Comparison of ENCODE assay signal across 29 mouse cellular contexts in the genomic region with DNA sequence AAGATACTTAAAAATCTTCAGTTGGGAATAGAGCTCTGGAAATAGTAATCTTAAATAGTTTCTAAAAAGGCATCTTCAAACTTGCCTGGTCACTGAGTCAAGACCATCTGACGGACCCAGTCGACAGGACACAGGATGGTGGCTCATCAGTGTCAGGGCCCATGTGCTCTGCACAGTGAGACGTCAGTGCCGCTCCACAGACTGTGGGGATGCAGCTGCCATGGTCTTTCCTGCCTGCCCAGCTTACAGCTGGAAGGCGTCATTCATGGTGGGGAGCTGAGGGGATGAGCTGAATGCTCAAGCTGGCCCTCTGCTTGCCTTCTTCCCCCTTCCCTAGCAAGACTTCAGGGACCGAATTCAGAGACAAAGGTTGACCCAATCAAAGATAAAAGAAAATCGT. TPM values are rescaled to one million over a fixed set of nuclear protein-coding genes. Genes with fewer than 3 reads are reported as not detected.
A peak's percentile ranks its signal among the peaks of the same experiment; 100 is the strongest.
DNase-seq lines count a peak whose midpoint lies in the region; ATAC-seq and TF ChIP-seq lines count a peak whose summit lies in the region.
"Had no signal": no experiment of that assay in that cellular context is flagged by ENCODE, and none has a peak within 500 bp of the region (broad histone marks: within the 10 kb centered on the region; RNA-seq: fewer than 3 reads in every experiment).

No protein-coding gene starts in this region.

- TF ChIP-seq POLR2A in limb, embryonic 14.5 days (IDR thresholded peaks at IDR 0.05; ENCODE audit: borderline replicate concordance, extremely low read depth, insufficient read depth, insufficient read length): no peak
- TF ChIP-seq POLR2A in myocyte (IDR thresholded peaks at IDR 0.05; ENCODE audit: insufficient read length, low read depth): no peak

- no peaks in the 10 kb centered on the region for H3K79me2 ChIP-seq in myocyte (ENCODE audit: control insufficient read depth, insufficient read depth)

- peak; percentile 27; the same call in 1 of the 2 replicates for ATAC-seq in limb, embryonic 14.5 days (ENCODE audit: low FRiP score, low read depth)
- ATAC-seq: forebrain, postnatal 0 days; intestine, embryonic 15.5 days; midbrain, embryonic 15.5 days had no signal

- H3K4me1 ChIP-seq in limb, embryonic 14.5 days (ENCODE audit: control insufficient read depth, insufficient read depth, low read length): peaks cover 12% of the 10 kb centered on the region
- no peaks in the 10 kb centered on the region for H3K4me1 ChIP-seq in limb, embryonic 10.5 days
- H3K4me1 ChIP-seq: intestine, embryonic 15.5 days; midbrain, embryonic 10.5 days; stomach, embryonic 15.5 days had no signal

- H3K9me3 ChIP-seq in limb, embryonic 14.5 days (ENCODE audit: control insufficient read depth, low read length): no peaks in the 10 kb centered on the region
- no peaks in the 10 kb centered on the region for H3K9me3 ChIP-seq in limb, embryonic 10.5 days (replicated peaks)
- H3K9me3 ChIP-seq: embryonic facial prominence, embryonic 15.5 days; forebrain, embryonic 12.5 days; intestine, embryonic 15.5 days; midbrain, embryonic 10.5 days; midbrain, embryonic 15.5 days; stomach, embryonic 15.5 days had no signal

- intact Hi-C loops in gastrocnemius, adult 2 months (cut with DNase I): no loop called here

- H3K27me3 ChIP-seq in limb, embryonic 14.5 days (ENCODE audit: control insufficient read depth, insufficient read depth, low read length): no peaks in the 10 kb centered on the region
- H3K27me3 ChIP-seq in limb, embryonic 10.5 days (ENCODE audit: low read depth, poor library complexity, severe bottlenecking): no peaks in the 10 kb centered on the region
- H3K27me3 ChIP-seq in myocyte (ENCODE audit: control insufficient read depth, insufficient read depth, insufficient read length): no peaks in the 10 kb centered on the region
- H3K27me3 ChIP-seq: embryonic facial prominence, embryonic 15.5 days; forebrain, embryonic 12.5 days; intestine, embryonic 15.5 days; midbrain, embryonic 15.5 days; stomach, embryonic 15.5 days had no signal

- no peak overlapping the region for H3K9ac ChIP-seq in limb, embryonic 14.5 days (ENCODE audit: low read depth, low read length, severe bottlenecking)
- H3K9ac ChIP-seq: embryonic facial prominence, embryonic 15.5 days; forebrain, embryonic 12.5 days; forebrain, postnatal 0 days; hindbrain, embryonic 14.5 days; intestine, embryonic 15.5 days; liver, embryonic 14.5 days; midbrain, embryonic 15.5 days; stomach, embryonic 15.5 days had no signal

- DNase-seq in gastrocnemius, adult 2 months: no peak
- no peak for DNase-seq in gastrocnemius, postnatal 10 days
- DNase-seq in kidney, postnatal 10 days: peak; percentile 44
- DNase-seq in kidney, postnatal 14 days: no peak
- no peak for DNase-seq in limb, embryonic 14.5 days (ENCODE audit: low spot score)
- DNase-seq in limb, embryonic 10.5 days (ENCODE audit: low spot score): no peak
- no peak for DNase-seq in thymus, postnatal 36 days
- DNase-seq: adrenal gland, postnatal 25 days; B cell, adult 2 months; forebrain, postnatal 0 days; gastrocnemius, postnatal 25 days; heart, adult 11 months; heart, postnatal 4 days; kidney, adult 9 months; kidney, postnatal 36 days; layer of hippocampus, adult 9-11 months; liver; lung, adult 2 months; right cerebral cortex, postnatal 25 days had no signal

- WGBS in limb, embryonic 14.5 days: 81% methylated on average over 7 of the region's 7 CpGs
- WGBS in limb, embryonic 10.5 days: 90% methylated on average over 7 of the region's 7 CpGs

- H3ac ChIP-seq in myocyte (ENCODE audit: control insufficient read depth, insufficient read length): no peak overlapping the region

- peaks cover 98% of the 10 kb centered on the region for H3K36me3 ChIP-seq in limb, embryonic 14.5 days (ENCODE audit: control insufficient read depth, insufficient read depth, low read length)
- peaks cover 99% of the 10 kb centered on the region for H3K36me3 ChIP-seq in limb, embryonic 10.5 days
- H3K36me3 ChIP-seq in myocyte (ENCODE audit: control insufficient read depth, insufficient read depth): peaks cover 53% of the 10 kb centered on the region

- H3K27ac ChIP-seq in gastrocnemius, adult 2 months: 0 out of 2 replicates have a peak overlapping the region, but pooled peaks have one; percentile 24
- H3K27ac ChIP-seq in limb, embryonic 14.5 days (replicated peaks; ENCODE audit: low read depth, low read length): no peak overlapping the region
- no peak overlapping the region for H3K27ac ChIP-seq in limb, embryonic 10.5 days
- H3K27ac ChIP-seq: hindbrain, embryonic 14.5 days; intestine, embryonic 15.5 days; liver, embryonic 14.5 days; midbrain, embryonic 10.5 days; midbrain, embryonic 15.5 days; stomach, embryonic 15.5 days had no signal

- no peak for TF ChIP-seq CTCF in gastrocnemius, adult 2 months (IDR thresholded peaks at IDR 0.05)

- no peak overlapping the region for H3K4me3 ChIP-seq in gastrocnemius, adult 2 months
- no peak overlapping the region for H3K4me3 ChIP-seq in limb, embryonic 14.5 days (replicated peaks; ENCODE audit: low read length)
- H3K4me3 ChIP-seq in limb, embryonic 10.5 days: no peak overlapping the region
- no peak overlapping the region for H3K4me3 ChIP-seq in myocyte
- H3K4me3 ChIP-seq: embryonic facial prominence, embryonic 15.5 days; forebrain, embryonic 12.5 days; intestine, embryonic 15.5 days; midbrain, embryonic 10.5 days; midbrain, embryonic 15.5 days; stomach, embryonic 15.5 days had no signal

- no peak overlapping the region for H3K4me2 ChIP-seq in limb, embryonic 14.5 days (replicated peaks; ENCODE audit: low read depth, low read length, severe bottlenecking)
- H3K4me2 ChIP-seq in myocyte (ENCODE audit: low read depth): no peak overlapping the region
- H3K4me2 ChIP-seq: embryonic facial prominence, embryonic 15.5 days; forebrain, embryonic 12.5 days; heart, embryonic 11.5 days; hindbrain, embryonic 14.5 days; intestine, embryonic 15.5 days; midbrain, embryonic 15.5 days; stomach, embryonic 15.5 days had no signal

TF ChIP-seq in myocyte, 11 proteins besides CTCF, POLR2A, EP300 and RAD21:
- TF ChIP-seq MYOD1 (IDR thresholded peaks at IDR 0.05; ENCODE audit: control insufficient read depth in 1 of 3, insufficient read length in 2 of 3, low read depth in 2 of 3) (no peak), POLR2AphosphoS2 (IDR thresholded peaks at IDR 0.05; ENCODE audit: insufficient read length, low read depth) (peak; percentile 40)

RNA-seq across cellular contexts. Expression of a gene that starts 27.3 kb away (rescaled TPM):
- total RNA-seq in gastrocnemius, adult 2 months (2021): 1 to 10 TPM; 3.7 to 5.6 TPM
- total RNA-seq in gastrocnemius, postnatal 10 days (2021): 1 to 10 TPM; 5.5 to 8.7 TPM
- 24.3 and 32.6 TPM in 2 replicates for polyA plus RNA-seq in limb, embryonic 14.5 days (2012; rRNA removed)
- 16.1 and 20.6 TPM in 2 replicates for polyA plus RNA-seq in limb, embryonic 14.5 days (2014; fragmentation: Nextera tagmentation; extraction: Ambion mirVana)
- 18.0 and 19.0 TPM in 2 replicates for polyA plus RNA-seq in limb, embryonic 10.5 days (2016; fragmentation: Nextera tagmentation; extraction: Ambion mirVana)
- polyA plus RNA-seq in myocyte (2012; fragmentation: generic; extraction: Trizol): 3.5 TPM

RNA-seq across cellular contexts. Expression of a gene that starts 27.3 kb away (rescaled TPM):
- 100 to 1,000 TPM; 261 to 265 TPM for total RNA-seq in gastrocnemius, adult 2 months (2021)
- 100 to 1,000 TPM; 281 to 345 TPM for total RNA-seq in gastrocnemius, postnatal 10 days (2021)
- polyA plus RNA-seq in limb, embryonic 14.5 days (2012; rRNA removed): 461 and 503 TPM in 2 replicates
- polyA plus RNA-seq in limb, embryonic 14.5 days (2014; fragmentation: Nextera tagmentation; extraction: Ambion mirVana): 351 and 367 TPM in 2 replicates
- polyA plus RNA-seq in limb, embryonic 10.5 days (2016; fragmentation: Nextera tagmentation; extraction: Ambion mirVana): 319 and 354 TPM in 2 replicates
- 198 TPM for polyA plus RNA-seq in myocyte (2012; fragmentation: generic; extraction: Trizol)

RNA-seq across cellular contexts. Expression of a gene that starts 37.0 kb away (rescaled TPM):
- 1 to 10 TPM; 2.4 to 3.3 TPM for total RNA-seq in gastrocnemius, adult 2 months (2021)
- 1 to 10 TPM; 4.9 to 5.2 TPM for total RNA-seq in gastrocnemius, postnatal 10 days (2021)
- 13.6 and 13.7 TPM in 2 replicates for polyA plus RNA-seq in limb, embryonic 14.5 days (2012; rRNA removed)
- 12.7 and 13.7 TPM in 2 replicates for polyA plus RNA-seq in limb, embryonic 14.5 days (2014; fragmentation: Nextera tagmentation; extraction: Ambion mirVana)
- 10.7 and 11.2 TPM in 2 replicates for polyA plus RNA-seq in limb, embryonic 10.5 days (2016; fragmentation: Nextera tagmentation; extraction: Ambion mirVana)
- 4.4 TPM for polyA plus RNA-seq in myocyte (2012; fragmentation: generic; extraction: Trizol)
